Mouse (Mus musculus) liver (tissue): ENCODE data around the gene Oaz3.

Experiments used
- DNase-seq: peaks from one replicate; pipeline ENCODE4 v3.0.0-alpha.2; 2020; ENCODE audit warnings: mixed read lengths

Gene Oaz3

DNA sequence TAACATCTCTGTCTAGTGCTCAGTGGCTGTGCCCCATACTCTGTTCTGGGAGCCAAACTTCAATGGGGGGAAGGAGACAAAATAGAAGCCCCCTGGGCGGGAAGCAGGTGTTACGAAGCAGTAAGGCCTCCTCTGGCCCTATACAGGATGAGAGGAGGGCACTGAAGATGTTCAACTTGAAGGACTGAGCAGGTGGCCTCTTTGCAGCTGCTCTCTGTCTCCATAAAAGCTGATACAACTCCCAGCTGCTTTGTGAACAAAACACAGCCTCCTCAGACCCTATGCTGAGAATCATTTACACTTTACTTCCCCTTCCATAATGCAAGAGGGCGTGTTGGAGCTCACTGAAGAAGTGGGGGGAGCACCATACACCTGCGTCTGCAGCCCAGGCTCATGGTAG is 57.0 kb downstream of the Oaz3 start:
- DNase-seq, result no peak

GRCm38 (mm10) chr3:94383476-94383875 is 60.2 kb downstream of the Oaz3 start:
- no peak for DNase-seq
